Mouse (Mus musculus): ENCODE data around the gene Cx3cl1. TPM values are rescaled to one million over a fixed set of nuclear protein-coding genes. Genes with fewer than 3 reads are reported as not detected.
A peak's percentile ranks its signal among the peaks of the same experiment; 100 is the strongest.

Cx3cl1 gene
- polyA plus RNA-seq (2015; fragmentation: Nextera tagmentation; extraction: Ambion mirVana): 10.1 and 14.3 TPM in 2 replicates

- Histone ChIP-seq H3K9me3 (no peaks in the 10 kb centered on the region), H3K9ac (peak within 1 kb of the TSS; percentile 56; the same call in 1 of the 2 replicates), H3K4me1 (peaks cover 27% of the 10 kb centered on the region), H3K27me3 (replicated peaks) (peaks cover 26% of the 10 kb centered on the region), H3K4me2 (peak within 1 kb of the TSS; percentile 93), H3K4me3 (replicated peaks) (peak within 1 kb of the TSS; percentile 54), H3K36me3 (no peaks in the 10 kb centered on the region), H3K27ac (peak within 1 kb of the TSS; percentile 68)
- peak; percentile 58 for ATAC-seq (ENCODE audit: insufficient read depth, low FRiP score, low read depth)
- 1% methylated on average over 38 of the region's 38 CpGs for WGBS
Observed at GRCm38 (mm10) chr8:94771941-94772670, at the start of gene Cx3cl1. TSS of gene Cx3cl1 (plus strand) at chr8:94772009.

GRCm38 (mm10) chr8:94725998-94726397, 45.8 kb upstream of the Cx3cl1 start:
- H3K4me3 ChIP-seq (replicated peaks): no peak overlapping the region
- H3K4me1 ChIP-seq: peaks cover 2% of the 10 kb centered on the region; the same call in 1 of the 2 replicates
- no peak overlapping the region for H3K27ac ChIP-seq
- H3K36me3 ChIP-seq: no peaks in the 10 kb centered on the region
- no peaks in the 10 kb centered on the region for H3K9me3 ChIP-seq
- no peaks in the 10 kb centered on the region for H3K27me3 ChIP-seq (replicated peaks)
- no peak overlapping the region for H3K9ac ChIP-seq
- H3K4me2 ChIP-seq: no peak overlapping the region
- WGBS: 79% methylated on average over 5 of the region's 5 CpGs
- no peak for ATAC-seq (ENCODE audit: insufficient read depth, low FRiP score, low read depth)

DNA sequence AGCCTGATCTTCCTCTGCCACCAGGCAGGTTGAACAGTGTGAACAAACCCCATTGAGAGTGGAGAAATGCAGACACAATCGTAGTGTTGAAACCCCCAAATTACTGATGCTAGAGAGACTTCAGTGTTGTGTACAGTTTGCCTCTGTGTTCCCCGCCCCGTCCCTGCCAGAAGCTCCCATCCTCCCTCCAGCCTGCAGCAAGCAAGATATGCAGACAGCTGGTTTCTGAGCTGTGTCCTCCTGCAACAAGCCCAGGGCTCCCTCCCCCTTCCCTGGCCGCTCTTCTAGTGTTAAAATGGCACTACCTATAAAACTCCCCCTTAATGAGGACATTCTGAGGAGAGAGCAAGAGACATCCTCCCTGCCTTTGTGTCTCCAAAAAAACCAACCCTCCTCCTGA, 42.5 kb upstream of the Cx3cl1 start:
- Histone ChIP-seq H3K27ac (peak overlapping the region; percentile 71), H3K4me1 (peaks cover 2% of the 10 kb centered on the region; the same call in 1 of the 2 replicates), H3K27me3 (replicated peaks) (no peaks in the 10 kb centered on the region), H3K9me3 (no peaks in the 10 kb centered on the region), H3K9ac (no peak overlapping the region), H3K4me3 (replicated peaks) (no peak overlapping the region), H3K36me3 (no peaks in the 10 kb centered on the region), H3K4me2 (no peak overlapping the region)
- ATAC-seq (ENCODE audit: insufficient read depth, low FRiP score, low read depth): no peak
- 47% methylated on average over 4 of the region's 4 CpGs for WGBS

- H3K36me3 ChIP-seq: no peaks in the 10 kb centered on the region
- H3K4me3 ChIP-seq (replicated peaks): no peak overlapping the region
- no peak overlapping the region for H3K4me2 ChIP-seq
- peak; percentile 90 for ATAC-seq (ENCODE audit: insufficient read depth, low FRiP score, low read depth)
- H3K27ac ChIP-seq: no peak overlapping the region
- 59% methylated on average over 5 of the region's 5 CpGs for WGBS
- H3K27me3 ChIP-seq (replicated peaks): no peaks in the 10 kb centered on the region
- no peak overlapping the region for H3K9ac ChIP-seq
- H3K4me1 ChIP-seq: peaks cover 2% of the 10 kb centered on the region; the same call in 1 of the 2 replicates
- H3K9me3 ChIP-seq: no peaks in the 10 kb centered on the region
Observed at GRCm38 (mm10) chr8:94733821-94734465, 37.9 kb upstream of the Cx3cl1 start.

GRCm38 (mm10) chr8:94734735-94735350, 37.0 kb upstream of the Cx3cl1 start:
- no peaks in the 10 kb centered on the region for H3K36me3 ChIP-seq
- no peak for ATAC-seq (ENCODE audit: insufficient read depth, low FRiP score, low read depth)
- no peak overlapping the region for H3K4me3 ChIP-seq (replicated peaks)
- WGBS: 79% methylated on average over 7 of the region's 7 CpGs
- no peaks in the 10 kb centered on the region for H3K27me3 ChIP-seq (replicated peaks)
- no peaks in the 10 kb centered on the region for H3K4me1 ChIP-seq
- H3K9ac ChIP-seq: no peak overlapping the region
- H3K27ac ChIP-seq: no peak overlapping the region
- no peaks in the 10 kb centered on the region for H3K9me3 ChIP-seq
- H3K4me2 ChIP-seq: no peak overlapping the region

GRCm38 (mm10) chr8:94735426-94736094, 36.2 kb upstream of the Cx3cl1 start:
- WGBS: 53% methylated on average over 5 of the region's 5 CpGs
- Histone ChIP-seq H3K27me3 (replicated peaks) (no peaks in the 10 kb centered on the region), H3K9me3 (no peaks in the 10 kb centered on the region), H3K4me1 (no peaks in the 10 kb centered on the region), H3K36me3 (no peaks in the 10 kb centered on the region), H3K9ac (no peak overlapping the region), H3K27ac (no peak overlapping the region), H3K4me3 (replicated peaks) (no peak overlapping the region), H3K4me2 (no peak overlapping the region)
- no peak for ATAC-seq (ENCODE audit: insufficient read depth, low FRiP score, low read depth)

DNA sequence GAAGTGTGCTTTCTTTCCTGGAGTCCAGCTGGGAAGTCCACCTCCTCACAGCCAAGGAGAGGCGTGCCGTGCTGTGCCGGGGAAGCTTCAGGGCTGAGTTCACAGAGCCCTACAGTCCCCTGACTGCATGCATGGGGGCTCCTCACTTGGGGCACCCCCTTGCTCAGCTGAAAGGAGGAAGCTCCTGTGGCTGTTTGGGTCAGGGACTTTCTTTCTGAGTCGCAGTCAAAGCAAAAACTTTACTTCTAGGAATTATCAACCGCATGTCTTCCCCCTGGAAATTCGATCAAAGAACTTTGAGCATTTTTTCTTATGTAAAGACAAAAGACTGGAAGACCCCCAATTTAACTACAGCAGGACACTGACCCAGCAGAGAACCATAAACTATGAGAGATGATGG, 32.0 kb upstream of the Cx3cl1 start:
- H3K9ac ChIP-seq: no peak overlapping the region
- no peak for ATAC-seq (ENCODE audit: insufficient read depth, low FRiP score, low read depth)
- H3K36me3 ChIP-seq: no peaks in the 10 kb centered on the region
- no peak overlapping the region for H3K4me3 ChIP-seq (replicated peaks)
- 84% methylated on average over 6 of the region's 6 CpGs for WGBS
- H3K9me3 ChIP-seq: no peaks in the 10 kb centered on the region
- H3K4me1 ChIP-seq: no peaks in the 10 kb centered on the region
- no peaks in the 10 kb centered on the region for H3K27me3 ChIP-seq (replicated peaks)
- no peak overlapping the region for H3K4me2 ChIP-seq
- no peak overlapping the region for H3K27ac ChIP-seq

- Histone ChIP-seq H3K4me2 (no peak overlapping the region), H3K27me3 (replicated peaks) (no peaks in the 10 kb centered on the region), H3K27ac (no peak overlapping the region), H3K36me3 (no peaks in the 10 kb centered on the region), H3K4me1 (no peaks in the 10 kb centered on the region), H3K9me3 (no peaks in the 10 kb centered on the region), H3K9ac (no peak overlapping the region), H3K4me3 (replicated peaks) (no peak overlapping the region)
- ATAC-seq (ENCODE audit: insufficient read depth, low FRiP score, low read depth): no peak
- 90% methylated on average over 3 of the region's 3 CpGs for WGBS
Observed at GRCm38 (mm10) chr8:94740591-94740990, 31.2 kb upstream of the Cx3cl1 start.

- 80% methylated on average over 4 of the region's 4 CpGs for WGBS
- Histone ChIP-seq H3K36me3 (no peaks in the 10 kb centered on the region), H3K9me3 (no peaks in the 10 kb centered on the region), H3K9ac (no peak overlapping the region), H3K4me1 (no peaks in the 10 kb centered on the region), H3K4me2 (no peak overlapping the region), H3K27me3 (replicated peaks) (no peaks in the 10 kb centered on the region), H3K4me3 (replicated peaks) (no peak overlapping the region), H3K27ac (no peak overlapping the region)
- no peak for ATAC-seq (ENCODE audit: insufficient read depth, low FRiP score, low read depth)
Observed at GRCm38 (mm10) chr8:94741726-94742125, 30.1 kb upstream of the Cx3cl1 start.

DNA sequence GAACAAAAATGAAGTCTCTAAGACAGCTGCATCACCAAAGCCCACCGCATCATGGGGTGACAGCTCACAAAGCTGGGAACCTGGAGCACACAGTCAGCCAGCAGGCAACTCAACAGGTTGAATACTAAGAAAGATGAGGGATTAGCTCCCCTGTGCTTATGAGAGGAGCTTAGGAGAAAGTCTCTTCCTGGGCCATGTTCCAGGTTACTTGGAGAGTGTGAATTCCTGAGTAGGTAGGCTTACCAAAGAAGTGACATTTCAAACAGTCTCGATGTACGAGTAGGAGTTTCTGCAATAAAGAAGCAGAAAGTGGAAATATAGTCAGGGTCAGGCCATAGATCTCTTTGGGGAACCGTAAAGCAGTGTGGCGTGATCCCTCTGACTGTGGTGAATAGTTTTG, 27.3 kb upstream of the Cx3cl1 start:
- Histone ChIP-seq H3K27ac (no peak overlapping the region), H3K27me3 (replicated peaks) (no peaks in the 10 kb centered on the region), H3K9me3 (no peaks in the 10 kb centered on the region), H3K4me2 (no peak overlapping the region), H3K9ac (no peak overlapping the region), H3K4me3 (replicated peaks) (no peak overlapping the region), H3K4me1 (no peaks in the 10 kb centered on the region), H3K36me3 (no peaks in the 10 kb centered on the region)
- 82% methylated on average over 5 of the region's 5 CpGs for WGBS
- ATAC-seq (ENCODE audit: insufficient read depth, low FRiP score, low read depth): no peak

DNA sequence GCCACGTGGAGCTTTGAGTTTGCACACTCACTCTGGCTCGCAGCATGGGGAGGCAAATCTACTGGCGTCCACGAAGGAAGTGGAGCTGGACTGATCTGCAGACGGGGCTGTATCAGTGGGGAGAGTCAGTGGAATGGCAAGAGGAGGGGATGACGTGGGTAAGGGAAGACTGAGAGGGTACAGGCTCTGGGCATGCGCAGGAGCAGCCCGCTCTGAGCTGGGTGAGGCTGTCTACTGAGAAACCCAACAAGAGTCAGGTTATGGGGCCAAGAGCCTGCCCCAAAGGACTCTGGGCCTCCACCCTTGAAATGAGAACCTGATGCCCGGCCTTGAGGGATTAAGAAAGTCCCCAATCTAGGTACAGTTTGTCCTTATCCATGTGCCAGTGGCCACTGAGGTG, 26.8 kb upstream of the Cx3cl1 start:
- Histone ChIP-seq H3K4me1 (no peaks in the 10 kb centered on the region), H3K9me3 (no peaks in the 10 kb centered on the region), H3K4me3 (replicated peaks) (no peak overlapping the region), H3K27ac (no peak overlapping the region), H3K9ac (no peak overlapping the region), H3K4me2 (no peak overlapping the region), H3K27me3 (replicated peaks) (no peaks in the 10 kb centered on the region), H3K36me3 (no peaks in the 10 kb centered on the region)
- WGBS: 77% methylated on average over 9 of the region's 9 CpGs
- ATAC-seq (ENCODE audit: insufficient read depth, low FRiP score, low read depth): no peak

All from stomach, embryonic 15.5 days (tissue).